Mouse (Mus musculus): ENCODE measurements around the gene Coq10b. TPM values are rescaled to one million over a fixed set of nuclear protein-coding genes. Genes with fewer than 3 reads are reported as not detected.

Coq10b gene
- polyA plus RNA-seq, 1 experiment from 2014 or later, result 22.1 TPM

Other genes starting within 250 kb of the Coq10b start
- 20.3 and 23.0 TPM in 2 replicates for gene Ankrd44, start 126.4 kb upstream of the Coq10b start, polyA plus RNA-seq (2015; fragmentation: Nextera tagmentation; extraction: Ambion mirVana)
- 385 and 392 TPM in 2 replicates for gene Sf3b1, start 25.3 kb upstream of the Coq10b start, polyA plus RNA-seq (2015; fragmentation: Nextera tagmentation; extraction: Ambion mirVana)
- 382 and 414 TPM in 2 replicates for gene Hspe1, start 35.4 kb downstream of the Coq10b start, polyA plus RNA-seq (2015; fragmentation: Nextera tagmentation; extraction: Ambion mirVana)
- 332 and 346 TPM in 2 replicates for gene Hspd1, start 35.5 kb downstream of the Coq10b start, polyA plus RNA-seq (2015; fragmentation: Nextera tagmentation; extraction: Ambion mirVana)
- gene Mob4, start 78.5 kb downstream of the Coq10b start, polyA plus RNA-seq (2015; fragmentation: Nextera tagmentation; extraction: Ambion mirVana), result 158 and 171 TPM in 2 replicates
- 34.5 and 37.0 TPM in 2 replicates for gene Rftn2, start 174.0 kb downstream of the Coq10b start, polyA plus RNA-seq (2015; fragmentation: Nextera tagmentation; extraction: Ambion mirVana)
- 2.5 and 2.7 TPM in 2 replicates for gene Mars2, start 184.4 kb downstream of the Coq10b start, polyA plus RNA-seq (2015; fragmentation: Nextera tagmentation; extraction: Ambion mirVana)